Mouse (Mus musculus): ENCODE measurements around the gene Pik3ap1. TPM values are rescaled to one million over a fixed set of nuclear protein-coding genes. Genes with fewer than 3 reads are reported as not detected.

Pik3ap1 gene
- polyA plus RNA-seq, 1 experiment from 2014 or later = 0.65 TPM

GRCm38 (mm10) chr19:41275588-41275987 is 109.3 kb downstream of the Pik3ap1 start:
- H3K27ac ChIP-seq (replicated peaks; ENCODE audit: low read depth, low read length) = no peak overlapping the region
- no peak overlapping the region for H3K4me2 ChIP-seq (ENCODE audit: low read depth, severe bottlenecking)
- H3K4me3 ChIP-seq (ENCODE audit: low read depth, low read length) = no peak overlapping the region
- no peaks in the 10 kb centered on the region for H3K9me3 ChIP-seq (ENCODE audit: control insufficient read depth, low read length)
- 75% methylated on average over 3 of the region's 3 CpGs for WGBS
- DNase-seq (ENCODE audit: low spot score) (no peak), ATAC-seq (ENCODE audit: insufficient number of reproducible peaks, low FRiP score, low TSS enrichment, low read depth) (no peak)
- no peaks in the 10 kb centered on the region for H3K27me3 ChIP-seq (ENCODE audit: control insufficient read depth, insufficient read depth, low read length)
- no peaks in the 10 kb centered on the region for H3K36me3 ChIP-seq (ENCODE audit: control insufficient read depth, insufficient read depth, low read length)
- no peak overlapping the region for H3K9ac ChIP-seq (ENCODE audit: low read length)
- no peaks in the 10 kb centered on the region for H3K4me1 ChIP-seq (ENCODE audit: control insufficient read depth, insufficient read depth, low read length)

DNA sequence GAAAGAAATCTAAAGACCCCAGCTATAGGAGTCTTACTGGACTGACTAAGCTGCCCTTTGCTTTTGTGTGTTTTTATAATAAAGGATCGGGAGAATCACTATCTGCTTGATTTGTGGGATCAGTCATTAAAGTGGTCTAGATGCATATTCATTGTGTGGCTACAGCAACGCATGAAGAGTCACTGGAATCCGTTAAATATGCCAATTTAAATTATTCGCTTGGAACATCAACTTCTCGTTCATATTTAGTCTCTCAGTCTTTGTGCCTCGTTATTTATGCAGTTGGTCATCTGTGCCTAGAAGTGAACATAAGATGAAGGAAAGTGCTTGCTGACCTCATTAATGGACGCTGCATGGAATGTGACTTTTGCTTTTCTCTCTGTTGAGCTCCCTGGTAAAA is 114.0 kb downstream of the Pik3ap1 start:
- ATAC-seq (ENCODE audit: insufficient number of reproducible peaks, low FRiP score, low TSS enrichment, low read depth) = no peak
- no peak overlapping the region for H3K27ac ChIP-seq (replicated peaks; ENCODE audit: low read depth, low read length)
- no peak overlapping the region for H3K9ac ChIP-seq (ENCODE audit: low read length)
- WGBS = 76% methylated on average over 7 of the region's 7 CpGs
- no peak overlapping the region for H3K4me2 ChIP-seq (ENCODE audit: low read depth, severe bottlenecking)
- H3K4me3 ChIP-seq (ENCODE audit: low read depth, low read length) = no peak overlapping the region
- H3K36me3 ChIP-seq (ENCODE audit: control insufficient read depth, insufficient read depth, low read length) = no peaks in the 10 kb centered on the region
- no peaks in the 10 kb centered on the region for H3K9me3 ChIP-seq (ENCODE audit: control insufficient read depth, low read length)
- no peaks in the 10 kb centered on the region for H3K27me3 ChIP-seq (ENCODE audit: control insufficient read depth, insufficient read depth, low read length)
- no peaks in the 10 kb centered on the region for H3K4me1 ChIP-seq (ENCODE audit: control insufficient read depth, insufficient read depth, low read length)
- no peak for DNase-seq (ENCODE audit: low spot score)

GRCm38 (mm10) chr19:41270151-41270727 is 114.7 kb downstream of the Pik3ap1 start:
- ATAC-seq (ENCODE audit: insufficient number of reproducible peaks, low FRiP score, low TSS enrichment, low read depth) (no peak), DNase-seq (ENCODE audit: low spot score) (no peak)
- WGBS = 75% methylated on average over 9 of the region's 9 CpGs
- Histone ChIP-seq H3K9me3 (ENCODE audit: control insufficient read depth, low read length) (no peaks in the 10 kb centered on the region), H3K4me1 (ENCODE audit: control insufficient read depth, insufficient read depth, low read length) (no peaks in the 10 kb centered on the region), H3K36me3 (ENCODE audit: control insufficient read depth, insufficient read depth, low read length) (no peaks in the 10 kb centered on the region), H3K9ac (ENCODE audit: low read length) (no peak overlapping the region), H3K27ac (replicated peaks; ENCODE audit: low read depth, low read length) (no peak overlapping the region), H3K4me2 (ENCODE audit: low read depth, severe bottlenecking) (no peak overlapping the region), H3K4me3 (ENCODE audit: low read depth, low read length) (no peak overlapping the region), H3K27me3 (ENCODE audit: control insufficient read depth, insufficient read depth, low read length) (no peaks in the 10 kb centered on the region)

DNA sequence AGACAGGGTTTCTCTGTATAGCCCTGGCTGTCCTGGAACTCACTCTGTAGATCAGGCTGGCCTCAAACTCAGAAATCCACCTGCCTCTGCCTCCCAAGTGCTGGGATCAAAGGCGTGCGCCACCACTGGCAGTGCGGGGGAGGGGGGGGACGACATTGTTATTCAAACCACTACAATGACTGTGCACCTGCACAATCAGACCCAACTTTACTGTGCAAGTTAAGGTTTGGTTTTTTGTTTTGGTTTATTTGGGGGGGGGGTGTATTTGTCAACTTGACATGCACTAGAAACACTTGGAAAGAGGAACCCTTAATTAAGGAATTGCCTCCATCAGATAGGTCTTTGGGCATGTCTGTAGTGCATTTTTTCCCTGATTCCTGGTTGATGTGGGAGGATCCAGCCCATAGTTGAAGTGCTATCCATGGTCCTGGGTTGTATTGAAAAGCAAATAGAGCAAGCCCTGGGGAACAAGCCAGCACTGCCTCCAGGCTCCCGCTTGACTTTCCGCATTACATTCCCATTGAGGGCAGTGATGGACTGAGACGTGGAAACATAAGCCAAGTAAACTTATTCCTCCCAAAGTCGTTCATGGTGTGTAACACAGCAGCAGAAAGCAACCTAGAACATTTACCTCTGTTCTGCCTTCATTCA is 118.5 kb downstream of the Pik3ap1 start:
- DNase-seq (ENCODE audit: low spot score) (no peak), ATAC-seq (ENCODE audit: insufficient number of reproducible peaks, low FRiP score, low TSS enrichment, low read depth) (no peak)
- no peak overlapping the region for H3K4me2 ChIP-seq (ENCODE audit: low read depth, severe bottlenecking)
- WGBS = 56% methylated on average over 8 of the region's 8 CpGs
- no peaks in the 10 kb centered on the region for H3K4me1 ChIP-seq (ENCODE audit: control insufficient read depth, insufficient read depth, low read length)
- H3K27me3 ChIP-seq (ENCODE audit: control insufficient read depth, insufficient read depth, low read length) = no peaks in the 10 kb centered on the region
- H3K4me3 ChIP-seq (ENCODE audit: low read depth, low read length) = no peak overlapping the region
- no peaks in the 10 kb centered on the region for H3K9me3 ChIP-seq (ENCODE audit: control insufficient read depth, low read length)
- H3K36me3 ChIP-seq (ENCODE audit: control insufficient read depth, insufficient read depth, low read length) = no peaks in the 10 kb centered on the region
- no peak overlapping the region for H3K27ac ChIP-seq (replicated peaks; ENCODE audit: low read depth, low read length)
- H3K9ac ChIP-seq (ENCODE audit: low read length) = no peak overlapping the region

GRCm38 (mm10) chr19:41264331-41264799 is 120.5 kb downstream of the Pik3ap1 start:
- no peaks in the 10 kb centered on the region for H3K36me3 ChIP-seq (ENCODE audit: control insufficient read depth, insufficient read depth, low read length)
- WGBS = 41% methylated on average over 13 of the region's 13 CpGs
- H3K9me3 ChIP-seq (ENCODE audit: control insufficient read depth, low read length) = no peaks in the 10 kb centered on the region
- peak overlapping the region; percentile 94 for H3K9ac ChIP-seq (ENCODE audit: low read length)
- H3K27ac ChIP-seq (replicated peaks; ENCODE audit: low read depth, low read length) = peak overlapping the region; percentile 93; the same call in 1 of the 2 replicates
- H3K27me3 ChIP-seq (ENCODE audit: control insufficient read depth, insufficient read depth, low read length) = no peaks in the 10 kb centered on the region
- ATAC-seq (ENCODE audit: insufficient number of reproducible peaks, low FRiP score, low TSS enrichment, low read depth) (no peak), DNase-seq (ENCODE audit: low spot score) (no peak)
- H3K4me1 ChIP-seq (ENCODE audit: control insufficient read depth, insufficient read depth, low read length) = no peaks in the 10 kb centered on the region
- peak overlapping the region; percentile 68 for H3K4me2 ChIP-seq (ENCODE audit: low read depth, severe bottlenecking)
- H3K4me3 ChIP-seq (ENCODE audit: low read depth, low read length) = peak overlapping the region; percentile 79

DNA sequence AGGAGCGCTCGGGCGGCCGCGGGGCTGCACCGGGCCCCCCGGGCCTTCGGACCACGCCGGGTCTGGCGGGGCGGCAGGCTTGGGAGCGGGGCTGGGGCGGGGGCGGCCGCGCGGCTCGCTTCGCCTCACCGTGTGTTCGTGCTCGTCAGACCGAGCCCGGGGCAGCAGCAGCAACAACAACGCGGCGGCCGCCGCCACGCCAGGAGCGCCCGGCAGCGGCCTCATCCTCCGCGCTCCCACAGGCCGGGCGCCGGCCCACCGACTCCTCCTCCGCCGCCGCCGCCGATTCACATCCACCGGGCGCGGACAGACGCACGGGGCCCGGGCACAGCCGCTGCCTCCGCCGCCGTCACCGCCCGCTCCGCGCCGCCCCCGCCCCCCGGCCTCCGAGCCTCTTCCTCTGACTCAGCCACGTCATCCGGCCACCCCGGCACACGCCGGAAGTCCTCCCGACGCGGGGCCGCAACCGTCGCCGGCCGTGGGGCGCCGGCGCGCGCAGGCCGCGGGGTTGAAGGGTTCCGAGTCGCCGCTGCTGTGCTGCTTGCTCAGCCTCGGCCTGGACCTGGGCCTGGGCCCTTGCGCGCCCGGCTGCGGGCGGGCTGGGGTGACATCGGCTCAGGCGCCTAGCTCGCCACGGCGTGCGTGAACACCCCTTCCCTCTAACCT is 121.1 kb downstream of the Pik3ap1 start, which contains the start of gene Tm9sf3:
Tm9sf3 (minus strand) TSS at position 368 of the 666 bp plus-strand sequence.
- H3K4me2 ChIP-seq (ENCODE audit: low read depth, severe bottlenecking) = peak within 1 kb of the TSS; percentile 68
- ATAC-seq (ENCODE audit: insufficient number of reproducible peaks, low FRiP score, low TSS enrichment, low read depth) = peak; percentile 84
- H3K27ac ChIP-seq (replicated peaks; ENCODE audit: low read depth, low read length) = peak within 1 kb of the TSS; percentile 93
- peak within 1 kb of the TSS; percentile 94 for H3K9ac ChIP-seq (ENCODE audit: low read length)
- no peaks in the 10 kb centered on the region for H3K36me3 ChIP-seq (ENCODE audit: control insufficient read depth, insufficient read depth, low read length)
- no peaks in the 10 kb centered on the region for H3K9me3 ChIP-seq (ENCODE audit: control insufficient read depth, low read length)
- no peaks in the 10 kb centered on the region for H3K4me1 ChIP-seq (ENCODE audit: control insufficient read depth, insufficient read depth, low read length)
- no peaks in the 10 kb centered on the region for H3K27me3 ChIP-seq (ENCODE audit: control insufficient read depth, insufficient read depth, low read length)
- H3K4me3 ChIP-seq (ENCODE audit: low read depth, low read length) = peak within 1 kb of the TSS; percentile 79
- peak; percentile 86 for DNase-seq (ENCODE audit: low spot score)
- WGBS = under 1% methylated on average over 81 of the region's 98 CpGs

DNA sequence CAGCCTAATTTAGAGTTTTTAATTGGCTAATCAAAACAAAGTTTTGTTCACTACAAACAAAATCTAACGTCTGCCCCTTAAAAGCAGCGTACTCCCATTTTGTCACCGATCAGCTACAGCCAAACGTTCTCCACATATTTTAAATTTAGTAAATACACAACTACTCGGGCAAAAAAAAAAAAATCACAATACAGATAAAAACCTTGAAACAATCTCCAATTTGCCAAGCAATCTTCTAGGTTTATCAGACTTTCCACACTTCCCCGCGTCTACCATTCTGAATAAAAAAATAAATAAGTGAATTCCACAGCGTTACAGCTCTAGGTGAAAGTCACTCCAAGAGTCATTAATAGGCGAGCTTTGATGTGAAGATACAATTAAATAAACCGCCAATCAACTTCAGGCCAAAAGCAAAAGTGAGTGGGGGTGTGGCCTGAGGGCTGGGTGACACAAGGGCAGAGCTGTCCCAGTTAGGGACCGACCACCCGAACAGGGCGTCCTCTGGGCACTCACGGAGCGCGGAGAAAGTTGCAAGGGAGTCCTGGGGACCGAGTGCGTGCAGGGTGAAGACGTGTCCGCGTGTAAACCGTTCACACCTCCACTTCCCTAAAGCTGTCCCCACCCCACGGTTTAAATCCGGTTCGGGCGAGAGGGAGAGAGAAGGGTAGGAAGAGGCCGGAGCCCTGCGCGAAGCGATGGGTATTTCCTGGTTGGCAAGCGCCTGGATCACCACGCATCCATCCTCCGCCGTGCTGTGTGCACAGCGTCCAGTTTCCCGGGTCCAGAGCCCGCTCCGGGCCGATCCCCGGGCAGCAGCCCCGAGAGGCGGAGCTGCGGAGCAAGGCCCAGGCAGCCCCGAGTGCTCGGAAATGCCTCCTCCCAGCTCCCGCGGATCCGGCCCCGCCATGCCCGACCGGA is 121.9 kb downstream of the Pik3ap1 start:
- DNase-seq (ENCODE audit: low spot score) (peak; percentile 75), ATAC-seq (ENCODE audit: insufficient number of reproducible peaks, low FRiP score, low TSS enrichment, low read depth) (peak; percentile 64)
- Histone ChIP-seq H3K9me3 (ENCODE audit: control insufficient read depth, low read length) (no peaks in the 10 kb centered on the region), H3K9ac (ENCODE audit: low read length) (peak overlapping the region; percentile 94), H3K4me3 (ENCODE audit: low read depth, low read length) (peak overlapping the region; percentile 79), H3K4me2 (ENCODE audit: low read depth, severe bottlenecking) (peak overlapping the region; percentile 68), H3K27ac (replicated peaks; ENCODE audit: low read depth, low read length) (peak overlapping the region; percentile 93), H3K4me1 (ENCODE audit: control insufficient read depth, insufficient read depth, low read length) (no peaks in the 10 kb centered on the region), H3K27me3 (ENCODE audit: control insufficient read depth, insufficient read depth, low read length) (no peaks in the 10 kb centered on the region), H3K36me3 (ENCODE audit: control insufficient read depth, insufficient read depth, low read length) (no peaks in the 10 kb centered on the region)
- WGBS = 4% methylated on average over 51 of the region's 51 CpGs

DNA sequence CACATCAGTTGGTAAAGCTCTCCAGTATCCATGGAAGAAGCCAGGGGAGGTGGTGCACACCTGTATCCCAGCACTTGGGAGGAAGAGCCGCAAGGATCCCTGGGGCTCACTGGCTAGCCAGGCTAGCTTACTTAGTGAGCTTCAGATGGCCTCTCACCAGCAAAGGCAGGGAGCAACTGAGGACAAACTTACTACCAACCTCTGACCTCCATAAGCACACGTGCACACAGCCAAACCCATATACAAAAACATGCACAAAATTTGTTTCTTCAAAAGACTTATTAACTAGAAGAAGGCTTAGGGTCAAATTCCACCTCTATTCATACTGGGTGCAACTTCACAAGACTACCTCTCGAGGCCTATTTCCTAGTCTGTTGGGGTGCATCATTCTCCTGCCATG is 124.2 kb downstream of the Pik3ap1 start:
- Histone ChIP-seq H3K4me3 (ENCODE audit: low read depth, low read length) (no peak overlapping the region), H3K4me1 (ENCODE audit: control insufficient read depth, insufficient read depth, low read length) (no peaks in the 10 kb centered on the region), H3K9ac (ENCODE audit: low read length) (no peak overlapping the region), H3K27me3 (ENCODE audit: control insufficient read depth, insufficient read depth, low read length) (no peaks in the 10 kb centered on the region), H3K4me2 (ENCODE audit: low read depth, severe bottlenecking) (no peak overlapping the region), H3K9me3 (ENCODE audit: control insufficient read depth, low read length) (no peaks in the 10 kb centered on the region), H3K36me3 (ENCODE audit: control insufficient read depth, insufficient read depth, low read length) (no peaks in the 10 kb centered on the region), H3K27ac (replicated peaks; ENCODE audit: low read depth, low read length) (no peak overlapping the region)
- DNase-seq (ENCODE audit: low spot score) (no peak), ATAC-seq (ENCODE audit: insufficient number of reproducible peaks, low FRiP score, low TSS enrichment, low read depth) (no peak)
- WGBS = 89% methylated on average over 3 of the region's 3 CpGs
